Mouse (Mus musculus) myocyte (in vitro differentiated cells): Measurements from ENCODE around the gene Rbm38.

Source experiments
- CEBPB ChIP-seq: IDR thresholded peaks from 2 replicates; pipeline ENCODE4 v1.6.1; 2011; ENCODE audit warnings: mild to moderate bottlenecking, moderate library complexity; ENCODE audit not compliant: poor library complexity, insufficient read depth, severe bottlenecking
- MYOD1 ChIP-seq, 3 experiments: IDR thresholded peaks; one replicate each; pipeline ENCODE4 v1.6.1; 2011; ENCODE audit warnings: control low read depth in 2 of 3, low read depth in 2 of 3, mild to moderate bottlenecking in 2 of 3, moderate library complexity in 1 of 3; ENCODE audit not compliant: insufficient read length in 2 of 3, control insufficient read depth in 1 of 3
- POLR2A ChIP-seq: IDR thresholded peaks from one replicate; pipeline ENCODE4 v1.6.1; 2011; ENCODE audit warnings: low read depth, mild to moderate bottlenecking, control low read depth, moderate library complexity; ENCODE audit not compliant: insufficient read length

DNA sequence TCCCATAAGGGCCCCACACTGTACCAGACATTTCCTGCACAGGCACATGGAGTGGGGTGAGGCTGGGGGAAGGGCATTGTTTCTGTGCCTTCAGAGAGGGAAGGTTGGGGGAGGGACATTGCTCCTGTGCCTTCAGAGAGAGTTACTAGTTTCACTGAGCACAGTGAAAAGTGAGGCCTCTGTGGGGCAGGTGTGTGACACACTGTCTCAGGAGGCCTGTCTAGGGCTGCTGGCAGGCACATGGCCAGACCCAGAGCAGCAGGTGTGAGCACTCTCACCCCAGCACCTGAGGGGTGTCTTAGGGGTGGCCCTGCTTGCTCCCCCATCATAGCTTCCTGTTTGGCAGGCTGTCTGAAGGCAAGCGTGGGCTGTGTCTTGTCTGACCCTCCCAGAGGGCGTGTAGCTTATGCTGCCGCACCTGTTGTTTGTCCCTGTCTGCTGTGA lies 6.4 kb downstream of the Rbm38 start:
- TF ChIP-seq MYOD1 (IDR thresholded peaks at IDR 0.05; ENCODE audit: control insufficient read depth in 1 of 3, insufficient read length in 2 of 3, low read depth in 2 of 3) (peak in 2 of 3 experiments; percentile 81 to 89), POLR2A (no peak), CEBPB (no peak)
